Mouse (Mus musculus) kidney, embryonic 16.5 days (tissue): ENCODE measurements at regions not wholly inside any gene's neighbourhood (a gene's known extent, or its start where the extent isn't known, plus 50 kb on each side); places are given as distances from the start of the nearest gene placed in this dataset.
"Not testable (repeated sequence)": the region's sequence is repeated elsewhere in the genome, so short reads cannot be mapped to it uniquely, and the experiment has no call there.

Source experiments
- ATAC-seq: fragments of 200-750 bp; cut with Nextera tagmentation; 2 replicates; pipeline ENCODE4 v1.8.0; 2017; ENCODE audit warnings: moderate TSS enrichment; ENCODE audit not compliant: low FRiP score, low TSS enrichment
- H3K27ac ChIP-seq: fragments of 300-500 bp; sonication (generic); 2 replicates; pipeline ENCODE4 v1.5.1; 2014; ENCODE audit warnings: low read length
- H3K27me3 ChIP-seq: fragments of 300-500 bp; sonication (generic); 2 replicates; pipeline ENCODE4 v1.6.1; 2014; ENCODE audit warnings: low read length, control low read depth, mixed read lengths; ENCODE audit not compliant: insufficient read depth
- H3K36me3 ChIP-seq: fragments of 300-500 bp; sonication (generic); 2 replicates; pipeline ENCODE4 v1.6.1; 2014; ENCODE audit warnings: low read length, control low read depth, mixed read lengths; ENCODE audit not compliant: insufficient read depth
- H3K4me1 ChIP-seq: fragments of 300-500 bp; sonication (generic); 2 replicates; pipeline ENCODE4 v1.6.1; 2014; ENCODE audit warnings: low read length, control low read depth, mixed read lengths; ENCODE audit not compliant: insufficient read depth
- H3K4me2 ChIP-seq: fragments of 300-500 bp; sonication (generic); replicated peaks from 2 replicates; pipeline ENCODE4 v1.6.1; 2014; ENCODE audit warnings: low read depth, low read length
- H3K4me3 ChIP-seq: fragments of 300-500 bp; sonication (generic); 2 replicates; pipeline ENCODE4 v1.5.1; 2014; ENCODE audit warnings: mild to moderate bottlenecking, low read length
- H3K9ac ChIP-seq: fragments of 300-500 bp; sonication (generic); replicated peaks from 2 replicates; pipeline ENCODE4 v1.6.1; 2014; ENCODE audit warnings: low read length
- H3K9me3 ChIP-seq: fragments of 300-500 bp; sonication (generic); 2 replicates; pipeline ENCODE4 v1.6.1; 2016; ENCODE audit warnings: low read length, control low read depth
- WGBS: fragments of 180-500 bp; shearing (Covaris S2); extraction: QIAGEN DNeasy Blood & Tissue Kit; methylation state at CpG from one replicate; pipeline ENCODE4 v1.1.7; 2014; 5-methylcytosine and 5-hydroxymethylcytosine counted together

DNA sequence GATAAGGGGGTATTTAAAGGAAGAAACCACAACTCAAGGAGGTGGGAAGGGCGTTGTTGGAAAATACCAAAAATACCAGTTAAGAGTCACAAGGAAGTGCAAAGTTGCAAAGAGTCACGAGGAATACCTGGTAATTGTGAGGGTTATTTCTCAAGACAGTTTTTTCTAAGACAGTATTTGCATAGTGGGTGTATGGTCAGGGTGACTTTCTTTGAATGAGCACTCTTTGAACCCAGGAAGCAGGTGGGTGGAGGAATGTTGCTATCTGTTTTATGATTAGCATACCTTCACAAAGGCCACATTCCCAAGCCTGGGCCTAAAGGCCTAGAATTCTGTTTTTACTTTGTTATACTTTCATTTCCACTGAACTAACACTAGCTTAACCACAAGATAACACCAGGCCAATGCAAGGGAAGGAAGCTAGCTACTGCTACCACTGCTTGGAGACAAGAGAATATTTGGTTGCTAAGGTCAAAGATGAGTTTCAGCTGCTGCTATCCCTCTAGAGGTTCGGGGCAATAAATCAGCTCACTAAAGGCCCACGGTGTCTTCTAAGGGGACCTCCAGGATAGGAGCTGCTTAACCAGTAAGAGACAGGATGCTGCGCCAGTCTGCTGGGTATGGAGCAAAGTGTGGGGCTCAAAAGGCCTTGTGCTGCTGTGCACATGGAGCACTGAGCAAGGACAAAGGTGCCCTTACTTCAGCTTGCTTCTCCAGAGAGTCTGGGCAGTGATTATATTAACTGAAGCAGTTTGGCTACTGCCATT, 133.6 kb downstream of the Ptpn20 start:
- not testable (repeated sequence) for H3K27ac ChIP-seq, H3K4me2 ChIP-seq, H3K27me3 ChIP-seq, ATAC-seq, H3K4me3 ChIP-seq, H3K9me3 ChIP-seq, H3K36me3 ChIP-seq, H3K9ac ChIP-seq, H3K4me1 ChIP-seq
- WGBS = 71% methylated on average over 5 of the region's 5 CpGs

DNA sequence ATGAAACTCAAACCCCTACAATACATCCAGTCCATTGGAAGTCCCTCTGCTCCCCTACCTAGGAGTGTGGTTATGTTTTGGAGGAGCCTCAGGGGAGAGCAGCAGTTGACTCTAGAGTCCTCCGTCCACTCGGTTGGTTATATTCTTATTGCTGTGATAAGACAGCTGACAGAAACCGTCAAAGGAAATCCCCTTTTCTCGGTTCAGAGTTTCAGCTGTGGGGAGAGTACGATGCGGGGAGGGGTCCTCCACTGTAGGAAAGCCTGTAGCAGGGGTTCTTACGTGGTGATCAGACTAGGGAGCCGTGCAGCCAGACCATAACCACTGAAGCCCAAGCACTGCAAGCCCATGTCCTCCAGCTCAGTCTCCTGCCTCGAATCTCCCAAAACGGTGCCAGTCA, 137.5 kb downstream of the Ptpn20 start:
- Histone ChIP-seq H3K27me3 (no peaks in the 10 kb centered on the region), H3K9ac (no peak overlapping the region), H3K27ac (no peak overlapping the region), H3K4me3 (no peak overlapping the region), H3K4me1 (0 out of 2 replicates have a peak, but pooled peaks cover 3% of the 10 kb centered on the region), H3K9me3 (no peaks in the 10 kb centered on the region), H3K4me2 (no peak overlapping the region), H3K36me3 (no peaks in the 10 kb centered on the region)
- 91% methylated on average over 10 of the region's 10 CpGs for WGBS
- ATAC-seq = no peak

DNA sequence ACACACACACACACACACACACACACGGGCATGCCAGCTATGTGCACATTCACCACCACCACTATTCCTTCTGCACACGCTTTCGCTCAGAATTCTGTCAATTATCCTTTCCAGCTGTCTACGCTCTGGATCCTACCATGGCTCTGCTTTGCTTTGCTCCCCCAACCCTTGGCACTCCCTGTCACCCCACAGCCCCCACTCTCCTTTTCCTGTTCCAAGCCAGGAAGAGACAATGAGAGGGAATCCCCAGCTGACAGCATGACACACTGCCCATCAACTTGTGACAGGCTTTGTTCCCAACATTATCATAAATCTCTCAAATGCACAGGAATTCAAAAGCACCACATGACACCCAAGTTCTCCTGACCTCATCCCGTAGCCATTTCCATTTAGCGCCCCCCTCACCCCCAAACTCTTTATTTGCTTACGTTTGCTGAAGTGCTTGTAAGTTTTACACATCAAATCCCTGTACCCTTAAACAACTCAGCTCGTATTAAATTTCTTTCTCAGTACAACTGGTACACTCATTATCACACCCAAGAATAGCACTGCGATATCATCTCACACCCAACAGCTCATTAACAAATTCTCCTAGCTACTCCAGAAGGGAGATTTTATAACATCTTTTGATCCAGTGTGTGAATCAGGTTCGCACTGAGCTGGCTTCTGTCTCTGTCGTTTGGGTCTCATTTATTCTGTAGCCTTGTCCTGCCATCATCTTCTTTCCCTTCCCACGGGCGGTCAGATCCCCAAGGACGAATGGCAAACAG, 140.3 kb downstream of the Ptpn20 start:
- ATAC-seq = no peak; the same call in 1 of the 2 replicates
- Histone ChIP-seq H3K4me3 (no peak overlapping the region), H3K36me3 (no peaks in the 10 kb centered on the region), H3K9ac (no peak overlapping the region), H3K9me3 (no peaks in the 10 kb centered on the region), H3K4me1 (peaks cover 7% of the 10 kb centered on the region), H3K4me2 (no peak overlapping the region), H3K27ac (no peak overlapping the region), H3K27me3 (no peaks in the 10 kb centered on the region)
- WGBS = 54% methylated on average over 14 of the region's 14 CpGs

DNA sequence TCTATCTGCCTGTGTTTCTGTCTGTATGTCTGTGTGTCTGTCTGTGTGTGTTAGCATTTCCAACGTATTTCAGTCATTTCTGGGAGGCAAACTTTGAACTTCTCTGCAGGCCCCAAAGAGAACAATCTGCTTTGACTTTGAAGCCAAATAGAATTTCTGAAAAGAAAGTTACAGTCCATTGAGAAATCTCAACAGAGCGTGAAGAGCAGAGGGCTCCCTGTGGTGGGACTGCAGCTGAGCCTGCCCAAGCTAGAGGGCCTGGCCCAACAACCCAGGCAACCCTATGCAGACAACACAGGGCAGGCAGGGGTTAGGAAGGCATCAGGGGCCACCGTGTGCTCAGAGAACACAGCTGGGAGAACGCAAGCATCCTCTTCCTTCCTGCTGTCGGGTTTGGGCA, 143.7 kb downstream of the Ptpn20 start:
- Histone ChIP-seq H3K4me3 (no peak overlapping the region), H3K36me3 (no peaks in the 10 kb centered on the region), H3K27me3 (no peaks in the 10 kb centered on the region), H3K9ac (no peak overlapping the region), H3K27ac (no peak overlapping the region), H3K9me3 (no peaks in the 10 kb centered on the region), H3K4me2 (no peak overlapping the region), H3K4me1 (peaks cover 7% of the 10 kb centered on the region)
- ATAC-seq = peak; percentile 85
- 34% methylated on average over 5 of the region's 5 CpGs for WGBS

DNA sequence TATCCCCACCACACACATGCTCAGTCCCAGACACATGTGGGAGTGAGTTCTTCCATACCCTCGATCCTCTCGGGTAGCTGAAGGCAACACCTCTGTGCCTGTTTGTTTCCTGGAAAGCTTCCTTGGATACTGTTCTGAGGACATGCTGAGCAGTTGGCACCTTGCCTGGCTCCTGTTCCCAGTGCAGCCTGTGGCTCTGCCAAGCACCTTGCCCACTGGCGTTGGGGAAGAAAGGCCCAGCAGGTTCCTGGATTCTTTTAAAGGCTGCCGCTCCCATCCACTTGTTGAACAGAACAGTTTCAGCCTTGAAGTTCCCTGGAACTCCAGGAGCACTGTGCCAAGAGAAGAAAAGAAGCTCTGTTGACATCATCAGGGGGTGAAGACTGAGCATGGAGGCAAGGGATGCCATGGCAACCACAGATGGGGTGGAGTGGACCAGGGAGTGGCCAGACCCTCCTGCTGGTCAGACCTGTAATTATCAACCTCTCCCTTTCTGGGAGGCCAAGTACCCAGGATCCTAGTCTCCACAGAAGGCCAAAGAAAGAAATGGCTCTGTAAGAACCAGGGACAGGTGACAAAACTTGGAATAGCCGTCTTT, 145.5 kb downstream of the Ptpn20 start:
- peaks cover 4% of the 10 kb centered on the region for H3K4me1 ChIP-seq
- 78% methylated on average over 5 of the region's 5 CpGs for WGBS
- no peaks in the 10 kb centered on the region for H3K27me3 ChIP-seq
- H3K9me3 ChIP-seq = no peaks in the 10 kb centered on the region
- no peaks in the 10 kb centered on the region for H3K36me3 ChIP-seq
- no peak overlapping the region for H3K9ac ChIP-seq
- H3K27ac ChIP-seq = no peak overlapping the region
- H3K4me3 ChIP-seq = no peak overlapping the region
- no peak overlapping the region for H3K4me2 ChIP-seq
- no peak for ATAC-seq

DNA sequence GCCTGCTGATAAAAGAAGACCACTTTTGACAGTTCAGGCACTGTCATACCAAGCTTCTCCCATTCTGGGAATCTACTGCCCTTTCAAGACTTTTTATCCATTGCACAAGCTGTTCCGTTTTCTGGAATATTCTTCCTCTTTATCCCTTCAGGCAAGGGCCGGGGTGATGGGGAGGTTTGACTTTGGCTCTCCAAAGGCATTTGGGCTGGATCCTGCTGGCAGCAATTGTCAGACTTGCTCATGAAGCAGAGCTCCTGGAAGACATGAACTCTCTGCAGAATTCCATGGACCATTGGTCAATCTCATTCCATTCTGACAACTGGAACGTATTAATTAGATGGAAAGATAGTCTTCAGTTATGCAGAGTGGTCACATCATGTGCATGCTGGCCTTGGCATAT, 146.6 kb downstream of the Ptpn20 start:
- no peaks in the 10 kb centered on the region for H3K27me3 ChIP-seq
- H3K9ac ChIP-seq = no peak overlapping the region
- no peak for ATAC-seq
- no peaks in the 10 kb centered on the region for H3K9me3 ChIP-seq
- no peak overlapping the region for H3K4me3 ChIP-seq
- no peak overlapping the region for H3K4me2 ChIP-seq
- no peak overlapping the region for H3K27ac ChIP-seq
- H3K36me3 ChIP-seq = no peaks in the 10 kb centered on the region
- 70% methylated on average over 3 of the region's 3 CpGs for WGBS
- H3K4me1 ChIP-seq = peaks cover 4% of the 10 kb centered on the region

DNA sequence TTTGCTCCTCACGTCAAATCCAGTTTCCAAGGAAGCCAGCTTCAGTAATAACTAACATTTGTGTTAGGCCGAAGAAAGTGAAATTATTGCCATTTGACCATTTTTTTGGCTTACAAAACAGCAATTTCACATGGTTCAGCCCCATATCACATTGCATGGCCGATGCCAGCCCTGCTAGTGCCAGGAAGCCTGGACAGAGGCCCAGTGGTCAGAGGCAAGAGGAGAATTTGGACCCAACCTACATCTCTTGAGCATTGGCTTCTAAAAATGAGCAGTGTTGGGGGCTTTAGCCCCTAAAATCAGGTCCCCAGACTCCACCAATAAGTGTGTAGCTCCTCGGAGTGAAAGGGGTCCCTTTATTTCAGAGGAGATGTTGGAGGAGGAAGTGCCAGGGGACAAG, 157.2 kb downstream of the Ptpn20 start:
- 88% methylated on average over 4 of the region's 4 CpGs for WGBS

DNA sequence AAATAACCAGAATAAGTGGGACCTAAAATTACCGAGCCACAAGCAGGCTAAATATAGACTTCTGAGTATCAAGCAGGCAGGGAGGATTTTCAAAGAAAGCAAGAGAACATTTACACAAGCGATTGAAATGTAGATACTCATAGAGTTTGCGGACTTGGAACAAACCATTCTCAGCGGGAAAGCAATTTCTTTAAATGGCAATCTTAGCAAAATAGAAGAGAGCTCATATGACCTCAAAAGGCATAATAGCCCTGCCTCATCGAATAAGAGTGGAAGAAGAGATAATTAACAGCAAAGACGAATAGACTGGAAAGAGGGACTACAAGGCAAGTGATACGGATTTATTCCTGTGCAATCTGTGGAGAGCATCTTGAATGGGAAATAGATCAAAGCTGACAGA, 163.7 kb upstream of the Gdf10 start:
- no peak overlapping the region for H3K9ac ChIP-seq
- no peak overlapping the region for H3K4me3 ChIP-seq
- H3K4me2 ChIP-seq = no peak overlapping the region
- WGBS = 66% methylated on average over 7 of the region's 7 CpGs
- ATAC-seq = no peak
- H3K9me3 ChIP-seq = no peaks in the 10 kb centered on the region
- H3K4me1 ChIP-seq = no peaks in the 10 kb centered on the region
- no peaks in the 10 kb centered on the region for H3K36me3 ChIP-seq
- no peaks in the 10 kb centered on the region for H3K27me3 ChIP-seq
- H3K27ac ChIP-seq = no peak overlapping the region

More for the DNA sequence above, 157.2 kb downstream of the Ptpn20 start:
- no peaks in the 10 kb centered on the region for H3K9me3 ChIP-seq
- no peak overlapping the region for H3K4me2 ChIP-seq
- H3K4me3 ChIP-seq = no peak overlapping the region
- no peak for ATAC-seq
- no peak overlapping the region for H3K27ac ChIP-seq
- no peaks in the 10 kb centered on the region for H3K4me1 ChIP-seq
- H3K9ac ChIP-seq = no peak overlapping the region
- H3K36me3 ChIP-seq = no peaks in the 10 kb centered on the region
- no peaks in the 10 kb centered on the region for H3K27me3 ChIP-seq

DNA sequence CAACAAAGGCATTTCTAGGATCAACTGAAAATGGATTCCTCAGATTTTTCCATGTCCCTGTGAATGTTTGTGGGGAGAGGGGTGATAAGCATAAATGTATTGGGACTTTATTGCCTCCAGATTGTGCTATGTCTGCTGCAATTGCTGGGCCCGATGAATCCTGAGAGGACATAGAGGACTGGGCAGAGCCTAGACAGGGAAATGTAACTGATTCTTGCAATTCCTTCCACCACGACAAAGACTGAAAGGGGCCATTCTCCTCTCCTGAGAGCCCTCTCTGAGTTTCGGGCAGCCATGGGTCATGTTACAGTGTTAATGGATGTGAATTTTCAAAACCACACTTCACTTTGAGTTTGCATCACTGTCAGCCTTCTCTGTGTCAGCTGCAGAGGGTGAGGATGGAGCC, 159.7 kb upstream of the Gdf10 start:
- H3K27ac ChIP-seq = no peak overlapping the region
- no peaks in the 10 kb centered on the region for H3K36me3 ChIP-seq
- no peak overlapping the region for H3K9ac ChIP-seq
- WGBS = 55% methylated on average over 3 of the region's 3 CpGs
- H3K4me1 ChIP-seq = no peaks in the 10 kb centered on the region
- H3K4me2 ChIP-seq = no peak overlapping the region
- H3K4me3 ChIP-seq = no peak overlapping the region
- H3K9me3 ChIP-seq = no peaks in the 10 kb centered on the region
- no peaks in the 10 kb centered on the region for H3K27me3 ChIP-seq
- no peak for ATAC-seq

DNA sequence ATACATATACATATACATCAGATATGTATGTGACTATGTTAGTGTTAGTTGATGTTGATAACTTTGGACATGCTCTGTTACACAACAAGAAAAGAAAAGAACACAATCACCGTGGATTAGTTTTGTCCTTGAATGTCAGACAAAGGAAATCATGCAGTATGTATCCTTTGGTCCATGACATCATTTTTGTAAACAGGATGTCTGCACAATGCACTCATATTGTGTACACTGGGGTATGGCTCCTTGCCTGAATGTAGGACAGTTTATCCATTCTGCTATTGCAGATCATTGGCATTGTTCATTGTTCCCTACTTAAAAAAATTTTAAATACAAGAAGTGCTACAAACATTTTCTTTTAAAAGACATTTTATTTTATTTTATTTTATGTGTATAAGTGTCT, 157.6 kb upstream of the Gdf10 start:
- Histone ChIP-seq H3K4me3 (no peak overlapping the region), H3K27me3 (no peaks in the 10 kb centered on the region), H3K9me3 (no peaks in the 10 kb centered on the region), H3K4me1 (no peaks in the 10 kb centered on the region), H3K4me2 (no peak overlapping the region), H3K36me3 (no peaks in the 10 kb centered on the region), H3K27ac (no peak overlapping the region), H3K9ac (no peak overlapping the region)
- WGBS = 80% methylated on average over 1 of the region's 1 CpGs
- no peak for ATAC-seq
